Mouse (Mus musculus): ENCODE measurements around the gene Cbx2. TPM values are rescaled to one million over a fixed set of nuclear protein-coding genes. Genes with fewer than 3 reads are reported as not detected.
A peak's percentile ranks its signal among the peaks of the same experiment; 100 is the strongest.

Cbx2 gene
- 86.6 and 112 TPM in 2 replicates for polyA plus RNA-seq (2016; fragmentation: Nextera tagmentation; extraction: Ambion mirVana)

GRCm38 (mm10) chr11:119022895-119023615 lies at the start of gene Cbx2:
Gene Cbx2, plus strand, starts transcription at chr11:119022962.
- WGBS: under 1% methylated on average over 99 of the region's 99 CpGs
- peak; percentile 92 for DNase-seq (ENCODE audit: low spot score)
- Histone ChIP-seq H3K36me3 (peaks cover 38% of the 10 kb centered on the region), H3K9me3 (no peaks in the 10 kb centered on the region), H3K4me1 (replicated peaks) (peaks cover 52% of the 10 kb centered on the region), H3K4me3 (peak within 1 kb of the TSS; percentile 93), H3K27me3 (ENCODE audit: insufficient read depth, poor library complexity, severe bottlenecking) (peaks cover 36% of the 10 kb centered on the region), H3K27ac (peak within 1 kb of the TSS; percentile 99)

GRCm38 (mm10) chr11:118974340-118974739 lies 48.4 kb upstream of the Cbx2 start:
- Histone ChIP-seq H3K4me1 (replicated peaks) (peaks cover 45% of the 10 kb centered on the region), H3K36me3 (no peaks in the 10 kb centered on the region), H3K4me3 (no peak overlapping the region), H3K9me3 (no peaks in the 10 kb centered on the region), H3K27me3 (ENCODE audit: insufficient read depth, poor library complexity, severe bottlenecking) (peaks cover 25% of the 10 kb centered on the region), H3K27ac (peak overlapping the region; percentile 86)
- WGBS: 80% methylated on average over 7 of the region's 7 CpGs
- no peak for DNase-seq (ENCODE audit: low spot score)

DNA sequence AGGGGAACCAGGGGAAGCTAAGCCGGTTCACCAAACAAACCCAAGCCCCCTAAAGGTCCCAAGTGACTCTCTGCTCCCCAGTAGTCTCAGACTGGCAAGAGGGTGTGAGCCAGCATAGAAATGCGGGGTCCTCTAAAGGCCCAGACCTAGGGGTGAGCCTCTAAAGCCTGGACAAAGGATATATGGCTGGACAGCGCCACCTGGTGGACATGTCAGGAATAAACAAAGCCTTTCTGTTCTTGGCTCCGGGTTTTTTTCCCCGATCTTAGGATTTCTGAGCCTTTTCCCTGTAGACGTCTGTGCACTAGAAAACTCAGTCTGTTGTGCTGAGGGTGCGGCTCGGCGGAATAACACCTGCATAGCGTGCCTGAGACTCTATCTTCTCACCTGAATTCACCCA lies 47.3 kb upstream of the Cbx2 start:
- WGBS: 2% methylated on average over 10 of the region's 10 CpGs
- H3K4me3 ChIP-seq: peak overlapping the region; percentile 18

GRCm38 (mm10) chr11:118975917-118976316 lies 46.8 kb upstream of the Cbx2 start:
- Histone ChIP-seq H3K4me3 (peak overlapping the region; percentile 18), H3K27ac (no peak overlapping the region), H3K4me1 (replicated peaks) (peaks cover 41% of the 10 kb centered on the region), H3K36me3 (no peaks in the 10 kb centered on the region), H3K9me3 (no peaks in the 10 kb centered on the region), H3K27me3 (ENCODE audit: insufficient read depth, poor library complexity, severe bottlenecking) (peaks cover 23% of the 10 kb centered on the region)
- WGBS: 15% methylated on average over 12 of the region's 12 CpGs
- DNase-seq (ENCODE audit: low spot score): no peak

More for the DNA sequence above, 47.3 kb upstream of the Cbx2 start:
- no peaks in the 10 kb centered on the region for H3K36me3 ChIP-seq
- H3K27me3 ChIP-seq (ENCODE audit: insufficient read depth, poor library complexity, severe bottlenecking): peaks cover 26% of the 10 kb centered on the region
- no peaks in the 10 kb centered on the region for H3K9me3 ChIP-seq
- H3K4me1 ChIP-seq (replicated peaks): peaks cover 44% of the 10 kb centered on the region
- no peak overlapping the region for H3K27ac ChIP-seq
- DNase-seq (ENCODE audit: low spot score): peak; percentile 77

GRCm38 (mm10) chr11:118980388-118980787 lies 42.4 kb upstream of the Cbx2 start:
- Histone ChIP-seq H3K27me3 (ENCODE audit: insufficient read depth, poor library complexity, severe bottlenecking) (peaks cover 24% of the 10 kb centered on the region), H3K4me3 (no peak overlapping the region), H3K9me3 (no peaks in the 10 kb centered on the region), H3K27ac (no peak overlapping the region), H3K4me1 (replicated peaks) (peaks cover 21% of the 10 kb centered on the region), H3K36me3 (no peaks in the 10 kb centered on the region)
- 83% methylated on average over 2 of the region's 2 CpGs for WGBS
- no peak for DNase-seq (ENCODE audit: low spot score)

- 70% methylated on average over 18 of the region's 18 CpGs for WGBS
- peaks cover 18% of the 10 kb centered on the region for H3K4me1 ChIP-seq (replicated peaks)
These were observed 41.6 kb upstream of the Cbx2 start for GRCm38 (mm10) chr11:118981012-118981776.

DNA sequence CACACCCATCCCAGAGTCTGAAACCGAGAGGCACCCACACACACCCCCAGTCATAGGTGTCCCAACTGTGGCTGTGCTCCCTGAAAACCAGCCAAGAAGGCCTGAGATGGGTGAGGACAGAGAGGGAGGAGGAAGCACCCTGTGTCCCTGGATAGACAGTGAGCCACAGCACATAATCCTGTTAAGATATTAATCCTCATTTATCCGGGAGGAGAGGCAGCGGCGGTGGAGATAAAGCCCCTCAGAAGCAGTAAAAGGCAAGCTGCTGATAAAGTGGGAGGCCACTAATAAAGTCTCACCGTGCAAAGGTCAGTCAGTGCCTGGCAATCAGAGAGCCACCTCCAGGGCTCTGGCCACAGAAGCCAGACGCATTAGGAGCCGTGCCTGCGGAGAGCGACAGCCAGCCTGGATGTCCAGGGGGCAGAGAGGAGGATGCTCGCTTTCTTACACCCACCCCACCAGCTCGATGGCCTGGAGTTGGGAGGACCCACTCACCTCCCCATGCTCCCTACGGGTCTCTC lies 40.1 kb upstream of the Cbx2 start:
- Histone ChIP-seq H3K4me1 (replicated peaks) (peaks cover 18% of the 10 kb centered on the region), H3K27ac (no peak overlapping the region), H3K36me3 (no peaks in the 10 kb centered on the region), H3K9me3 (no peaks in the 10 kb centered on the region), H3K4me3 (no peak overlapping the region), H3K27me3 (ENCODE audit: insufficient read depth, poor library complexity, severe bottlenecking) (peaks cover 18% of the 10 kb centered on the region)
- no peak for DNase-seq (ENCODE audit: low spot score)
- 72% methylated on average over 12 of the region's 12 CpGs for WGBS

More at GRCm38 (mm10) chr11:118981012-118981776, 41.6 kb upstream of the Cbx2 start:
- Histone ChIP-seq H3K36me3 (no peaks in the 10 kb centered on the region), H3K4me3 (no peak overlapping the region), H3K9me3 (no peaks in the 10 kb centered on the region), H3K27ac (no peak overlapping the region), H3K27me3 (ENCODE audit: insufficient read depth, poor library complexity, severe bottlenecking) (peaks cover 24% of the 10 kb centered on the region)
- no peak for DNase-seq (ENCODE audit: low spot score)

GRCm38 (mm10) chr11:118985571-118985970 lies 37.2 kb upstream of the Cbx2 start:
- Histone ChIP-seq H3K27me3 (ENCODE audit: insufficient read depth, poor library complexity, severe bottlenecking) (peaks cover 10% of the 10 kb centered on the region; the same call in 1 of the 2 replicates), H3K36me3 (no peaks in the 10 kb centered on the region), H3K9me3 (no peaks in the 10 kb centered on the region), H3K4me1 (replicated peaks) (peaks cover 18% of the 10 kb centered on the region), H3K4me3 (no peak overlapping the region), H3K27ac (no peak overlapping the region)
- WGBS: 52% methylated on average over 5 of the region's 5 CpGs
- no peak for DNase-seq (ENCODE audit: low spot score)

- no peaks in the 10 kb centered on the region for H3K36me3 ChIP-seq
- WGBS: 90% methylated on average over 10 of the region's 10 CpGs
- peaks cover 15% of the 10 kb centered on the region; the same call in 1 of the 2 replicates for H3K4me1 ChIP-seq (replicated peaks)
- no peak for DNase-seq (ENCODE audit: low spot score)
- no peak within 1 kb of the TSS for H3K4me3 ChIP-seq
- H3K27ac ChIP-seq: no peak within 1 kb of the TSS
- H3K9me3 ChIP-seq: no peaks in the 10 kb centered on the region
- 0 out of 2 replicates have a peak, but pooled peaks cover 4% of the 10 kb centered on the region for H3K27me3 ChIP-seq (ENCODE audit: insufficient read depth, poor library complexity, severe bottlenecking)
These were observed 34.8 kb upstream of the Cbx2 start, which contains the start of gene Enpp7 for GRCm38 (mm10) chr11:118987999-118988398. Gene Enpp7, plus strand, starts transcription at chr11:118988188.

- no peak for DNase-seq (ENCODE audit: low spot score)
- Histone ChIP-seq H3K9me3 (no peaks in the 10 kb centered on the region), H3K4me1 (replicated peaks) (peaks cover 32% of the 10 kb centered on the region), H3K4me3 (no peak overlapping the region), H3K36me3 (no peaks in the 10 kb centered on the region), H3K27me3 (ENCODE audit: insufficient read depth, poor library complexity, severe bottlenecking) (peaks cover 33% of the 10 kb centered on the region), H3K27ac (no peak overlapping the region)
- WGBS: 74% methylated on average over 3 of the region's 3 CpGs
These were observed 30.0 kb upstream of the Cbx2 start for GRCm38 (mm10) chr11:118992781-118993180.

GRCm38 (mm10) chr11:118995448-118995847 lies 27.3 kb upstream of the Cbx2 start:
- Histone ChIP-seq H3K36me3 (no peaks in the 10 kb centered on the region), H3K27ac (peak overlapping the region; percentile 26; the same call in 1 of the 2 replicates), H3K4me1 (replicated peaks) (peaks cover 53% of the 10 kb centered on the region), H3K27me3 (ENCODE audit: insufficient read depth, poor library complexity, severe bottlenecking) (peaks cover 51% of the 10 kb centered on the region), H3K9me3 (no peaks in the 10 kb centered on the region), H3K4me3 (no peak overlapping the region)
- WGBS: 31% methylated on average over 4 of the region's 4 CpGs
- DNase-seq (ENCODE audit: low spot score): no peak

DNA sequence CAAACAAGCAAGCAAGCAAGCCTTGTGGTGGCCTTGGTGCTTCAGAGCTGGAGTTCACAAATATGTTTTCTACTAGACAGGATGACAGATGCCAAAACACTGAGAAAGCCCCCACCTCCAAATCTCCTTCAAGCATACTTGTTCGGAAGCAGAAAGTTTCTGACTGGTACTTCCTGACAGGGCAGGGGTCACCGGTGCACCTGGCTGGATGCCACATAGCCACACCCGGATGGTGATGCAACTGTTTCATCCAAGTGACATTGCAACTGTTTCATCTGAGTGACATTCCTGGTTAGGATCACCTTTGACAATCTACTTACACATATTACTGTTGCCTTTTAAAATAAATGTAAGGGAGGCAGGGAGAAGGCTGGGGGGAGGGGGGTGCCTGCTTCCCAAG lies 25.6 kb upstream of the Cbx2 start:
- 79% methylated on average over 3 of the region's 3 CpGs for WGBS
- peaks cover 67% of the 10 kb centered on the region for H3K27me3 ChIP-seq (ENCODE audit: insufficient read depth, poor library complexity, severe bottlenecking)
- no peak for DNase-seq (ENCODE audit: low spot score)
- no peaks in the 10 kb centered on the region for H3K36me3 ChIP-seq
- H3K27ac ChIP-seq: no peak overlapping the region
- H3K4me1 ChIP-seq (replicated peaks): peaks cover 53% of the 10 kb centered on the region
- no peak overlapping the region for H3K4me3 ChIP-seq
- no peaks in the 10 kb centered on the region for H3K9me3 ChIP-seq

Measured in hindbrain, embryonic 10.5 days (tissue).